Mouse (Mus musculus): ENCODE data around the gene Arl5c. TPM values are rescaled to one million over a fixed set of nuclear protein-coding genes. Genes with fewer than 3 reads are reported as not detected.
A peak's percentile ranks its signal among the peaks of the same experiment; 100 is the strongest.

Gene Arl5c
- polyA plus RNA-seq, 1 experiment from 2014 or later, result 6.2 TPM

DNA sequence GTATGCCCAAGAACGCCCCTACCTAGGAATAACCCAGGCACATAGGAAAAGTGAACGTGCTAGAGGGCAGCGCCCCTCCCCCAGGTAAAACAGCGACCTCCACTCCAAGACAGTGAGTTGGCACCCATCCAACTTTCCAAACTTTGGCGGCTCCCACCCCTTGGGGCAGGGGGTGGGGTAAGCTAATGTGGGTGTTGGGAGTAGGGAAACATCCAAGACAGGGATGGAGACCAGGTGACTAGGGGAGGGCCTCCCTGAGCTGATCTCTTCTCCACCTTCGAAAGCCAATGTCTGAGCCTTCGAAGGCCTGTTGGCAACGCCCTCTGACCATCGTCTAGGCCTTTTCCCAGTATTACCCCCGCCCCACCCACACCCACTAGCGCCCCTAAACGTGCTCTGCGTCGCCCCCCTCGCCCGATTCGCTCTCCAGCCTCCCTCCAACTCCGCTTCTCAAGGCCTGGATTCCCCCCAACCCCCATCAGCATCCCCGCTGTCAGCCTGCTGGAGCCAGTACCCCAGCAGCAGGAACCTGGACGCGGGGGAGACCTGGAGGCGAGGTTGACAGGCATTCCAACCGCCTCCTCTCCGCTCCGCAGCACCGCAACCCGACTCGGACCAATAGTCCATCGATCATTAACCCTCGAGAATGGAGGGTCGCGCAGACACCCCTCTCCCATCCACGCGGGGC, 25.7 kb upstream of the Arl5c start:
- no peaks in the 10 kb centered on the region; the same call in 1 of the 2 replicates for H3K36me3 ChIP-seq (ENCODE audit: control insufficient read depth, insufficient read depth, low read length)
- no peaks in the 10 kb centered on the region for H3K9me3 ChIP-seq (ENCODE audit: control insufficient read depth, low read length)
- peak overlapping the region; percentile 84 for H3K9ac ChIP-seq (ENCODE audit: low read length)
- H3K4me1 ChIP-seq (replicated peaks; ENCODE audit: control insufficient read depth, insufficient read depth, low read length), result peaks cover 23% of the 10 kb centered on the region
- peak overlapping the region; percentile 78 for H3K4me3 ChIP-seq (ENCODE audit: low read length)
- H3K4me2 ChIP-seq (ENCODE audit: low read depth, low read length), result peak overlapping the region; percentile 99
- peak overlapping the region; percentile 75 for H3K27ac ChIP-seq (ENCODE audit: low read length)
- H3K27me3 ChIP-seq (ENCODE audit: control insufficient read depth, insufficient read depth, low read depth, low read length), result no peaks in the 10 kb centered on the region
- peak; percentile 5; the same call in 1 of the 2 replicates for ATAC-seq (ENCODE audit: low read depth)
- WGBS, result 4% methylated on average over 32 of the region's 34 CpGs

DNA sequence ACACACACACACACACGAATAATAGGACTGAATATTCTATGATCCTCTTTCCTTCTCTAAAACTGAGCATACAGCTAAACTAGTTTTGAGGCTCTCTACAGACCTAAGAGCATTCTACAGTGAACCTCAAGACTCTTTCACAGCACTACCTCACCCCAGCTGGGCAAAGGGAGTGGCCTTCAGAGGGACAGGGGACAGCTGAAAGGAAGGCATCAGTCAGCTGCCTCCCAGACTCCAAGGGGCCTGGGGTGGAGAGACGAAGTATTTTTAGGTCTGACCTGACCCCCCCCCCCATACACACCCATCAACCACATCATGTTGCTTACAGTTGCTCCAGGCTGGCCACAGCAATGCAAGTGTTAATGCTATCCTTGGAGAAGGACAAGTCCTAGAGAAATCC, 25.1 kb upstream of the Arl5c start:
- H3K9ac ChIP-seq (ENCODE audit: low read length), result no peak overlapping the region
- no peaks in the 10 kb centered on the region; the same call in 1 of the 2 replicates for H3K36me3 ChIP-seq (ENCODE audit: control insufficient read depth, insufficient read depth, low read length)
- no peaks in the 10 kb centered on the region for H3K27me3 ChIP-seq (ENCODE audit: control insufficient read depth, insufficient read depth, low read depth, low read length)
- H3K4me2 ChIP-seq (ENCODE audit: low read depth, low read length), result peak overlapping the region; percentile 99
- H3K4me1 ChIP-seq (replicated peaks; ENCODE audit: control insufficient read depth, insufficient read depth, low read length), result peaks cover 22% of the 10 kb centered on the region
- H3K4me3 ChIP-seq (ENCODE audit: low read length), result peak overlapping the region; percentile 78
- ATAC-seq (ENCODE audit: low read depth), result no peak
- no peaks in the 10 kb centered on the region for H3K9me3 ChIP-seq (ENCODE audit: control insufficient read depth, low read length)
- WGBS, result 31% methylated on average over 2 of the region's 2 CpGs
- no peak overlapping the region for H3K27ac ChIP-seq (ENCODE audit: low read length)

DNA sequence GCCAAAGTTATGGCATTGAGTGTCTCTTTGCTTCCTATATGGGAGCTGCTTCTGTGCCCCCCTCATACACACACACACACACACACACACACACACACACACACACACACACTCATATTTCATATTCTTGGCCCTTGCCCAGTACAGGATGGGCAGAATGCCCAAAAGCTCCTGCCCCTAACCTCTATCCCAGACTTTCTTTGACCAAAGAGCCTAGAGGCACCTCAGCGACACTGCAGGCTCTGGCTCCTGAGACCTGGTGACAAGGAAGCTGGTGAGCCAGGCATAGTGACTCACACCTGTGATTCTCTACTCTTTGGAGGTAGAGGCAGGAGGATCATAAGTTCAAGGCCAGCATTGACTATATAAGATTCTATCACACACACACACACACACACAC, 24.7 kb upstream of the Arl5c start:
- Histone ChIP-seq H3K4me2 (ENCODE audit: low read depth, low read length) (no peak overlapping the region), H3K9ac (ENCODE audit: low read length) (no peak overlapping the region)

DNA sequence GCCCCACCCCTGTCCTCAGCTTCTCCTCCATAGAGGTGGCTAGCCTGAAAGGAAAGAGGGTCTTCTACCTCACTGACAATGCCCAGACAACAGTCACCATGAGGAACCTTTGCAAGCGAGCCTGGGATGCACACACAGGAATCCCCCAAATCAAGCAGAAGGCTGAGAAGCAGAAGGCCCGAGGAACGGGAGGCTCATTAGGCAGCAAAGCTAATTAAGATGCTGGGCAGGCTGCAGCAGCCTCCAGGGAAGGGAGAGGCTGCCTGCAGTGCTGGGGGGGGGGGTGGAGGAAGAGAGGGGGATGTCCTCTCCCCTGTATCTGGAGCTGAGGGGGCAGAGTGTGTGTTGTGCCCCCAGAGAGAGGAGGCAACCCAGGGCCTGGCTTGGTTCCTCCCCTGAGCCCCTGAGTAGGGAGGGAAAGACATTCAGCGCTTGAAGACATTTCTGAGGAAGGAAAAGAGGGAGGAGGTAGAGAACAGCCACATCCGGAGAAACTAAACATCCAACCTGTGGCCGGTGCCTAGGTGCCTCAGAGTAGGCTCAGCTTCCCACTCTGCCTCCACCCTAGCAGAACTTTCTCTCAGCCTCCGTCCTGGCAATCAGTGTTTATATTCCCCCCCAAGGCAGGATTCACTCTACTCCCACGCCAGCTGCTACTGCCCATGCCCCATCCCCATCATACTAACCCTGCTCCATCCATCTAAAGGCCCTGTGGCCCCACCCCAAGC, 24.1 kb upstream of the Arl5c start:
- Histone ChIP-seq H3K4me3 (ENCODE audit: low read length) (no peak overlapping the region), H3K36me3 (ENCODE audit: control insufficient read depth, insufficient read depth, low read length) (no peaks in the 10 kb centered on the region; the same call in 1 of the 2 replicates), H3K9ac (ENCODE audit: low read length) (no peak overlapping the region), H3K27ac (ENCODE audit: low read length) (no peak overlapping the region), H3K4me2 (ENCODE audit: low read depth, low read length) (no peak overlapping the region), H3K4me1 (replicated peaks; ENCODE audit: control insufficient read depth, insufficient read depth, low read length) (peaks cover 16% of the 10 kb centered on the region), H3K9me3 (ENCODE audit: control insufficient read depth, low read length) (no peaks in the 10 kb centered on the region), H3K27me3 (ENCODE audit: control insufficient read depth, insufficient read depth, low read depth, low read length) (no peaks in the 10 kb centered on the region)
- WGBS, result 46% methylated on average over 8 of the region's 8 CpGs
- no peak for ATAC-seq (ENCODE audit: low read depth)

More for the DNA sequence above, 24.7 kb upstream of the Arl5c start:
- no peak overlapping the region for H3K4me3 ChIP-seq (ENCODE audit: low read length)
- H3K9me3 ChIP-seq (ENCODE audit: control insufficient read depth, low read length), result no peaks in the 10 kb centered on the region
- H3K27ac ChIP-seq (ENCODE audit: low read length), result no peak overlapping the region
- peaks cover 18% of the 10 kb centered on the region for H3K4me1 ChIP-seq (replicated peaks; ENCODE audit: control insufficient read depth, insufficient read depth, low read length)
- no peak for ATAC-seq (ENCODE audit: low read depth)
- WGBS, result 53% methylated on average over 1 of the region's 1 CpGs
- no peaks in the 10 kb centered on the region for H3K27me3 ChIP-seq (ENCODE audit: control insufficient read depth, insufficient read depth, low read depth, low read length)
- no peaks in the 10 kb centered on the region; the same call in 1 of the 2 replicates for H3K36me3 ChIP-seq (ENCODE audit: control insufficient read depth, insufficient read depth, low read length)

DNA sequence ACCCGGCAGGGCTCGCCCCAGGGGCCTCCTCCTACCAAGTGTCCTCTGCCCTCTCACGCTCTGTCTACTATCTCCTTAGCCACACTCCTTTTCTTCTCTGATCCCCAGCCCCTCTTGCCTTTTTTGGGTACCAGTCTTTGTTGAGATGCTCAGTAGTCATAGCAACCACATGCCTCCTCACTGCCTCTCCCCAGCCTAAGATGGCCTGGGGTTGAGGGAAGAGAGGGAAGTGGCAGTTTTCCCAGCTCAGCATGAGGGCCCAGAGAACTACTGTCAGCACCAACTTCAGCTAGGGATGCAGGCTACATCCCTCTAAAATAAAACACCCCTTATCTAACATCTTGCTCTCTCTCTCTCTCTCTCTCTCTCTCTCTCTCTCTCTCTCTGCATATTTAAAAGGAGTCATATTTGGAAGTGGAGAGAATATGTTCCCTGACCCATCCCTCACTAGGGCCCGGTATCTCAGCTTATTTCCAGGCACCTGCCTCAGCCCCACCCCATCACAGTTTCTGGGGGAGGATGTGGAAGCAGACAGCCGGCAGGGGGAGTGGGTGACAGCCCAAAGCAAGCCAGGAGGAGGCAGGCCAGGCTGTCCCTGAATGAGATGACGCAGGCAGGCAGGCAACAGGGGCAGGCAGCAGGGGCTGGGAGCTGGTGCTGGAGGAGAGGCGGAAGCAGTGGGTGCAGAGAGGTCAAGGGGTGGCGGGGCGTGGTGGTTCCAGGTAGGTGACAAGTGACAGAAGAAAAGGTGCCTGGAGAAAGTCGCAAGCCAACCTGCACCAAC, 23.1 kb upstream of the Arl5c start:
- H3K9ac ChIP-seq (ENCODE audit: low read length), result no peak overlapping the region
- H3K4me3 ChIP-seq (ENCODE audit: low read length), result no peak overlapping the region
- H3K36me3 ChIP-seq (ENCODE audit: control insufficient read depth, insufficient read depth, low read length), result no peaks in the 10 kb centered on the region; the same call in 1 of the 2 replicates
- H3K4me1 ChIP-seq (replicated peaks; ENCODE audit: control insufficient read depth, insufficient read depth, low read length), result peaks cover 16% of the 10 kb centered on the region
- 45% methylated on average over 10 of the region's 10 CpGs for WGBS
- no peak overlapping the region for H3K4me2 ChIP-seq (ENCODE audit: low read depth, low read length)
- ATAC-seq (ENCODE audit: low read depth), result no peak
- H3K27me3 ChIP-seq (ENCODE audit: control insufficient read depth, insufficient read depth, low read depth, low read length), result no peaks in the 10 kb centered on the region
- H3K27ac ChIP-seq (ENCODE audit: low read length), result no peak overlapping the region
- no peaks in the 10 kb centered on the region for H3K9me3 ChIP-seq (ENCODE audit: control insufficient read depth, low read length)

DNA sequence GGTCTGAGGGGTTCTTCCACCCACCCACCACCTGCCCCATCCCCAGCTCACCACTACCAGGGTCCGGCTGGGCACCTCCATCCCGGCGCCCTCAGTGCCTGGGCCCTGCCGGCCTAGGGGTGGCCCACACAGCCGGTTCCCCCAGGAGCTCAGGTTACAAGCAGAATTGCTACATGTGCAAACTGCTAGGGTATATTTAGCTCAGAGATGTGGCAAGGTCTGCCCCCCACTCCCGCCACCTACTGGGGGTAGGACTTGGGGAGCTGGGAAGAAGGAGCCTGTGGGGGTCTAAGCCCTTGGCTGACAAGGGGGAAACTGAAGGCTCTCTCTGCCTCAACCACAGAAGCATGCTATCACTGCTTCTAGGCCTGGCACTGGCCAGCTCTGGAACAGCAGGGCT, 22.2 kb upstream of the Arl5c start:
- WGBS, result 63% methylated on average over 6 of the region's 6 CpGs
- no peak for ATAC-seq (ENCODE audit: low read depth)
- H3K36me3 ChIP-seq (ENCODE audit: control insufficient read depth, insufficient read depth, low read length), result no peaks in the 10 kb centered on the region; the same call in 1 of the 2 replicates
- H3K27ac ChIP-seq (ENCODE audit: low read length), result no peak overlapping the region
- no peaks in the 10 kb centered on the region for H3K9me3 ChIP-seq (ENCODE audit: control insufficient read depth, low read length)
- no peaks in the 10 kb centered on the region for H3K27me3 ChIP-seq (ENCODE audit: control insufficient read depth, insufficient read depth, low read depth, low read length)
- no peak overlapping the region for H3K4me3 ChIP-seq (ENCODE audit: low read length)
- H3K4me2 ChIP-seq (ENCODE audit: low read depth, low read length), result no peak overlapping the region
- no peak overlapping the region for H3K9ac ChIP-seq (ENCODE audit: low read length)
- peaks cover 16% of the 10 kb centered on the region for H3K4me1 ChIP-seq (replicated peaks; ENCODE audit: control insufficient read depth, insufficient read depth, low read length)

DNA sequence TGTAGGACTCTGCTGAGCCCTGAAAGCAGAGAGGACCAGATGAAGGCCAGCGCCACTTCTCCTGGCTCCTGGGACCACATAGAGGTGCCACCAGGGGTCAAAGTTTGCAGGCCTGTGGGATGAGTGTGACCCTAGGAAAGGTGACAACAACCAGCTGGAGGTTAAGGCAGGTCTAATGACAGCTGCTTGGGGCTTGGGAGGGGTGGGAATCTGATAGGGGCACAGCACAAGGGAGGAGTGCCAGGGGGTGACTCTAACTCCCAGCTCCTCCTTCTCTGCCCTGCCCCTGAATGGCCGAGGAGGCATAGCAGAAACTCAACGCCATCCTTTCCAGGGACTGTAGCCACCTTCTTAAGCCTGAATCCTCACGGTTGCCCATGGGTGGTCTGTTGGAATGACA, 20.8 kb upstream of the Arl5c start:
- Histone ChIP-seq H3K27ac (ENCODE audit: low read length) (no peak overlapping the region), H3K9me3 (ENCODE audit: control insufficient read depth, low read length) (no peaks in the 10 kb centered on the region), H3K4me3 (ENCODE audit: low read length) (no peak overlapping the region), H3K36me3 (ENCODE audit: control insufficient read depth, insufficient read depth, low read length) (no peaks in the 10 kb centered on the region; the same call in 1 of the 2 replicates), H3K9ac (ENCODE audit: low read length) (no peak overlapping the region), H3K27me3 (ENCODE audit: control insufficient read depth, insufficient read depth, low read depth, low read length) (no peaks in the 10 kb centered on the region), H3K4me1 (replicated peaks; ENCODE audit: control insufficient read depth, insufficient read depth, low read length) (peaks cover 11% of the 10 kb centered on the region), H3K4me2 (ENCODE audit: low read depth, low read length) (no peak overlapping the region)
- 73% methylated on average over 4 of the region's 4 CpGs for WGBS
- ATAC-seq (ENCODE audit: low read depth), result no peak

DNA sequence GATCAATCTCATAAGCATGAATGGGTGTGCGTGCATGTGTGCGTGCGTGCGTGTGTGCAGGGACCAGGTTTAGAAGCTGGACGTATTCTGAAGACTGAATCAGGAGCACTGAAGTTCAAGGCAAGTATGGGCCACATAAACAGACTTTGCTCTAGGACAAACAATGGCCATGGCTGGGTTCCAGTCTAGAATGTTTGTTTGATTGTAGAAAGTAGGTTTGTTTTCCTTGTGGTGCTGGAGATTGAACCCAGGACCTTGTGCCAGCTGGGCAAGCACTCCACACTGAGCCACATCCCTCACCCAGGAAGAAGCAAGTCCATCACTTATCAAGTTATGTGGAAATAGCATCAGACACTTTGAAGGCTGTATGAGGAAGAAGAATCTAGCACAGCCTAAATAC, 20.2 kb upstream of the Arl5c start:
- Histone ChIP-seq H3K4me1 (replicated peaks; ENCODE audit: control insufficient read depth, insufficient read depth, low read length) (peaks cover 4% of the 10 kb centered on the region), H3K9me3 (ENCODE audit: control insufficient read depth, low read length) (no peaks in the 10 kb centered on the region), H3K27ac (ENCODE audit: low read length) (no peak overlapping the region; the same call in 1 of the 2 replicates), H3K36me3 (ENCODE audit: control insufficient read depth, insufficient read depth, low read length) (no peaks in the 10 kb centered on the region; the same call in 1 of the 2 replicates), H3K4me3 (ENCODE audit: low read length) (no peak overlapping the region), H3K27me3 (ENCODE audit: control insufficient read depth, insufficient read depth, low read depth, low read length) (no peaks in the 10 kb centered on the region), H3K4me2 (ENCODE audit: low read depth, low read length) (no peak overlapping the region), H3K9ac (ENCODE audit: low read length) (no peak overlapping the region)
- 85% methylated on average over 5 of the region's 5 CpGs for WGBS
- ATAC-seq (ENCODE audit: low read depth), result no peak

DNA sequence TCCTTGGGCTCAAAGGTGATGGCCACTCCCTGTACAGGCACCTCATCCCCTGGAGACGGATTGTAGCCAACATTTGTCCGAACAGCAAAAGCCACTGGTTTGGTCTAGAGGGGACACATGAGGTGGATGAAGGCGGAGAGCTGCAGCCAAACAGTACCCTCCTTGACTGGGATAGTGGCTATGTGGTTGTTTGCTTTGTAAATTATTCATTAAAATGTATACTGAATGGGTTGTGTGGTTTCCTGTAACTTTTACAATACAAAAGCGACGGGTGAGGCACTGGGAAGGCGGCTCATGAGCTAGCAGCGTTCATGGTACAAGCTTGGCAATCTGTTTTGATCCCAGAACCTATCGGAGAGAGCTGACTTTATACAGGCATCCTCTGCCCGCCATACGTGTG, 16.9 kb upstream of the Arl5c start:
- no peaks in the 10 kb centered on the region; the same call in 1 of the 2 replicates for H3K36me3 ChIP-seq (ENCODE audit: control insufficient read depth, insufficient read depth, low read length)
- H3K4me3 ChIP-seq (ENCODE audit: low read length), result no peak overlapping the region
- 81% methylated on average over 10 of the region's 10 CpGs for whole genome bisulfite sequencing
- H3K27me3 ChIP-seq (ENCODE audit: control insufficient read depth, insufficient read depth, low read depth, low read length), result no peaks in the 10 kb centered on the region
- no peaks in the 10 kb centered on the region for H3K9me3 ChIP-seq (ENCODE audit: control insufficient read depth, low read length)
- no peak for ATAC-seq (ENCODE audit: low read depth)
- H3K4me1 ChIP-seq (replicated peaks; ENCODE audit: control insufficient read depth, insufficient read depth, low read length), result no peaks in the 10 kb centered on the region; the same call in 1 of the 2 replicates
- no peak overlapping the region for H3K9ac ChIP-seq (ENCODE audit: low read length)
- H3K27ac ChIP-seq (ENCODE audit: low read length), result no peak overlapping the region
- H3K4me2 ChIP-seq (ENCODE audit: low read depth, low read length), result no peak overlapping the region
